Mouse (Mus musculus) urinary bladder, postnatal 14 days (tissue): ENCODE data around the gene Colq.
"Not testable (repeated sequence)": the region's sequence is repeated elsewhere in the genome, so short reads cannot be mapped to it uniquely, and the experiment has no call there.

Experiments
- DNase-seq: peaks from one replicate; pipeline ENCODE4 v3.0.0; 2021; ENCODE audit warnings: low spot score

Gene Colq

GRCm38 (mm10) chr14:31591243-31591642, at the start of gene Colq:
Gene Colq, minus strand, starts transcription at chr14:31591343.
- no peak for DNase-seq

GRCm38 (mm10) chr14:31640346-31640889, 49.3 kb upstream of the Colq start, which contains the start of gene Gm49387:
Gene Gm49387, minus strand, starts transcription at chr14:31640878.
- DNase-seq = no peak

DNA sequence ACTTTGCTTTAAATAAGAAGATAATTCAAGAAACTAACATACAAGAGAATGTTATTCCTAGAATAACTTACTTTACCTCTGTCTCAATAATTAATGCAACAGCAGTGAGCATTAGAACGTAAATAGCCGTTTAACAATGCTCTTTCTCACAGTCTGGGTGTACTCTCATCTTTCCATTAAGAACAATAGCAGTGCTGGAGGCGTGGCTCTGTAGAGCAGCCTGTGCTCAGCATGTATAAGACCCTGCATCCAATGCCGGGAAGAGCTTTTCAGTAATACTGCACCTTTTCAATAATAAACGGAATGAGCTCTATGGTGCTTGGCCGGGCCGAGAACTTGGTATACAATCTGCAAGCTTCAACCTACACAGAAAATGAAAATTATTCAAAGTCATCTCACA, 39.5 kb upstream of the Colq start:
- DNase-seq = no peak

- DNase-seq = no peak
These were observed 31.6 kb upstream of the Colq start for GRCm38 (mm10) chr14:31622748-31623147.

GRCm38 (mm10) chr14:31620591-31621223, 29.6 kb upstream of the Colq start:
- DNase-seq = no peak

DNA sequence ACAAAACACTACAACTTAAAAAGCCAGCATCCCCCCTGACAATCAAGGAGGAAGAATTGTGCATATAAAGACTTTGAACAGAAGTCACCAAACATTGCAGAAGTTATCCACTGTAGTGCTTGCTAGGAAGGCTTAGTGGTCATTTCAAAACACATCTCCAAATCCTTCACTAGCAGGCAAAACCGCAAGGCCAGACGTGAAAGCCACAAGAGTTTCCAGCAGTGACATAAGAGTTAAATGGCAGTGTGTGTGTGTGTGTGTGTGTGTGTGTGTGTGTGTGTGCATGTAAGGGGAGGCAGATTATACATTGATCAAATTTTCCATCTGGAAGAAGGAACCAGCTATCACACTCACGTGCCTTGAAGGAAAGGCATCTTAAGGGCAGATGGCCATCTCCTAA, 26.9 kb upstream of the Colq start:
- no peak for DNase-seq

DNA sequence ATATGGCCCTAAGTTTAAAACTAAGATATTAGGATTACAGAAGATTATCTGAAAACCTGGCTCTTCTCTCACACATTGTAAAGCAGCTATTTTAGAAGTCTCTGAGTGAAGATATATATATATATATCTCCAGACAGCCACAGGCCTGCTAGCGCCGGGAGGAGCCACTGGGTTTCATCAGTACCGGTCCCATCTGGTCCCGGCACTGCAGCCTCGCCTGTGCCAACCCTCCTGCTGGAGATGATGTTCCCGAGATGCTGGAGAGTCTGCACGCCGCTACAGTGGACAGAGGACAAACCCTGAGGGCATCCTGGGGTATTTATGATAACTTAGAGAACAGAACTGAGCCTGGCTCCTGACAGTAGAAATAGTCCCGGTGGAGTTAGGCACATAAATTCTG, 26.1 kb upstream of the Colq start:
- no peak for DNase-seq

DNA sequence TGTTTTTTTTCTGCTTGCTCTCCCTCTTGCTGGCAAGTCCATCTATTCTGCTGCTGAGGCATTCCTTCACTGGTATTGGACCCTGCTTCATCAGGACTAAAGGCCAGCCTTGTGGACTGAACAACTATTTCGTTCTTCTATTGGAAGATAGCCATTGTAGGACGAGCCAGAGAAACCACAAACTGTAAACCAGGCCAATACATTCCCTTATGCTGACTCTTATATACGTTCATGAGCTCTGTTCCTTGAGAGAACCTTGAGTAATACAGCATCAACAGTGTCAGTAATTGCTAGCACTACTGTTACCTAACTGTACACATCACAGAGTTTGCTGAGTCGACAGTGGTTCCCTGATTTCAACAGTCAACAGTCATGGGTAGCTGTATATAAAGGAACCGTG, 22.5 kb upstream of the Colq start:
- DNase-seq = no peak

- no peak for DNase-seq
These were observed 20.8 kb upstream of the Colq start for GRCm38 (mm10) chr14:31611986-31612385.

DNA sequence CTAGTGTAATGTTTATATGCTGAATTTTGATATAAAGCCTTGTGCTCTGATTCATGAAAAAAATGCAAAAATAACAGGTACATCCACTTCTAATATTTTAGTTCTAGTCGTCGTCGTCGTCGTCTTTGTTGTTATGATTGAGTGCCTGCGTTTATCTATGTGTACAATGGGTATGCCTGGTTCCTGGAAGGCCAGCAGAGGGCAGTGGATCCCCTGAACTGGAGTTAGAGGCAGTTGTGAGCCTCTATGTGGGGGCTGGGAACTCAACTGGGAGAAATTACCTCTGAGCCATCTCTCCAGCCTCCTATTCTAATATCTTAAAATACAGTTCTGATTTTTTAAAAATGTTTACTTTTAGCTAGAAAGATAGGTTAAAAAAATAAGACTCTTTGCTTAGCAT, 14.4 kb upstream of the Colq start:
- no peak for DNase-seq

DNA sequence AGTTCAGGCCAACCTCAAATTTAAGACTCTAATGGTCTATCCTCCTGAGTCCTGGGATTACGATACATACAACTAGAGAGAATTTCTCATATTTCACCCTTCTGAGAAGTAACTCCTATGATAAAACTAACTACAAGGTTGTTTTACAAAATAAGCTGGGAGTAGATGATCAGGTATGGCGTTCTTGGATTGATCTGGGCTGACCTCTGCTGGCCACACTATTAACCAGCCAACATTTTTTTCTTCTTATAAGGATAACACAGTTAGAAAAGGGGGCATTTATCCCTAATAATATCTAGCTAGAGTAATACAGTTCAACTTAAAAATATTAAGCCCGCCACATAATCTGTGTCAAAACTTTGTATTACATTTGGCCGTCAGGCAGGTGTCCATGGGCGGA, 13.8 kb upstream of the Colq start:
- no peak for DNase-seq

- DNase-seq = not testable (repeated sequence)
These were observed 11.5 kb upstream of the Colq start for GRCm38 (mm10) chr14:31602616-31602979.

DNA sequence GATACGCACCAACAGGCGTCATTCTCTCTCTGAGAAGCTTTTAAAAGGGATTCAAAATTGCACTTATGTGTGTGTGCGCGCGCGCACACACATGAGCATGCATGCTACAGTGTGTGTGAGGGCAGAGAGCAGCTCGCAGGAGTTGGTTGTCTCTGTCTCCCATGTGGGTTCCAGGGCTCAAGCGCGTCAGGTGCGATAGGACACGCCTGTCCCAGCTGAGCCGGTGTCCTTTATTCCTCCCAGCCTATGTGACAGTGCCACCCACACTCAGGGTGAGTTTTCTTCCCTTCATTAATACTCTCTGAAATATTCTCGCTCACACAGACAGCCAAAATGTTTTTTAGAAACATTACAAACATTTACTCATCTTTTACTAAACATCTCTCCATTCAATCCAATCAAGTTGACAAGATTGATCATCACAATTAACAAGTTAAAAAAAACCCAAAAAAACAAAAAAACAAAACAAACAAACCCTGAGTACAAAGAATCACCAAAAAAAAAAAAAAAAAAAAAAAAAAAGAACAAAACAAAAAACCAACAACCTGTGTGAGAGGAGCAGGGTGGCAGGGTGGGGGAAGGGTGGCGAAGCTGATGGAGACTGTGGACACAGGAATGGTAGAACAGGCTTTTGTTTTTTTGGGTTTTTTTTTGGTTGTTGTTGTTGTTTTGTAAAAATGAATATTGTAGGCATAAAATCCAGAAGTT, 10.9 kb upstream of the Colq start:
- DNase-seq = no peak

DNA sequence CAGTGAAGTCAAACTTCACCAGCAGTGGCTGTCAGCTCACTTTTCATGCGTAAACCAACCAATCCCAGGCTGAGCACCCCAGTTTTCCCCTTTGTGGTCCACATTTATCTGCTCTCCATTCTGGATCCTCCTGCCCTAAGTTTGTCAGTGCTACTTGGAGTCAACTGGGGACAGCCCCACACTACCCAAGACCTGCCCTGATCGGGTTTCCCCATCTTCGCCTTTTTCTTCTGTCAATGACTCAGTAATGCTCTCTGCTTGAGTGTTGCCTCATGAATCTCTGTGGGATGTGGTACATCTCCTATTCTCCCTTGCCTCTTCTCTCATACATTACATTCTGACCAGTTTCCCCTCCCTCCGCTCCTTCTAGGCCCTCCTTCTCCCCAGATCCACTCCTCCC, 6.3 kb upstream of the Colq start:
- DNase-seq = no peak

GRCm38 (mm10) chr14:31596408-31596807, 5.3 kb upstream of the Colq start:
- DNase-seq = no peak

DNA sequence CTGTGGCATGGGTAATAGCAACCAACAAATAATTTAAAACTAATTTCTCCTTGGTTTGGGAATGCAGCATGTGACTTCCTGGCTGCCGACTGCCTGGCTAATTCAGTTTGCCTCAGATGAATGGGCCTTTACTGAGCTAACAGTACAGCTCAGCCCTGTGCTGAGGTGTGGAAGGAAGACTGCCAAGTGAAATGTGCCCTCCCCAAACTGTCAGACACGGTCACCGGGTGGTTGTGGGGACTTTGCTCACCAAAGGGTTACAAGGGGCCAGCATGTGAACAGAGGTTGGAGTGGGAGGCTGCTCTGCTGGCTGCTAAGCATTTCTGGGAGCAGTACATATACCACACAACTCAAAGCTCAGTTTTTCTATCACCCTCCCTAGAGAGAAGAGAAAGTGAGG, 3.5 kb upstream of the Colq start:
- no peak for DNase-seq

DNA sequence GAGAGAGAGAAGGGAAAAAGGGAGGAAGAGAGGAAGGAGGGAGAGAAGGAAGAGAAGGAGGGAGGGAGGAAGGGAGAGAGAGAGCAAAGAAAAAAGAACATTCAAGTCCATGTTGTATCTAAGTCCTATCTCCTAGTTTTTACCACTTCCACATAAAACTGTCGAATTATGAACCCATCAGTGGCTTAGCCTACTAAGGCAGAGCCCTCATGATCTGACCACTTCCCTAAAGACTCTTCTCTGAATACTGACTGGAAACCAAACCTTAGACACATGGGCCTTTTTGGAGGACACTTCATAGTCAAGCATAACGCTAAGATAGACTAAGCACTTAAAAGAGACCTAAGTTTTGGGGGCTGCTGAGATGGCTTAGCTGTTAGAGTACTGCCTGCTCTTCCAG, 1.9 kb upstream of the Colq start:
- DNase-seq = no peak

DNA sequence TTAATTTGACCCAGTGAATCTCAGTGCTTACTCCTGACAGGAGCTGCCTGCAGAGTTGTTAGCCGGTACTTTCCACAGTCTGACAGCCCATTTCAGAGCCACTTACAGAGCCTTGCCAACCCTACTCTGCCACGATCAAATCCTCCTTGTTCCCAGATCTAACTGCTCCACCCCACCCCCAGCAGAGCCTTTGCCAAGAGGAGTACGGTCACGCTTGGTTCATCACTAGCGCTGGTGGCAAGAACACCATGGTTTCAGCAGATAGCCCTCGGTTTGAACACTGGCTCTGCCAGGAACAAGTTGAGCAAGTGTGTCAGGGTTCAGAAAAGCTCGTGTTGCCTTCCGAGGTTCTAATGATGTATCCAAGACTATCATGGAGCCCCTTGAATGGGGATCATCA, 4.7 kb downstream of the Colq start:
- no peak for DNase-seq

DNA sequence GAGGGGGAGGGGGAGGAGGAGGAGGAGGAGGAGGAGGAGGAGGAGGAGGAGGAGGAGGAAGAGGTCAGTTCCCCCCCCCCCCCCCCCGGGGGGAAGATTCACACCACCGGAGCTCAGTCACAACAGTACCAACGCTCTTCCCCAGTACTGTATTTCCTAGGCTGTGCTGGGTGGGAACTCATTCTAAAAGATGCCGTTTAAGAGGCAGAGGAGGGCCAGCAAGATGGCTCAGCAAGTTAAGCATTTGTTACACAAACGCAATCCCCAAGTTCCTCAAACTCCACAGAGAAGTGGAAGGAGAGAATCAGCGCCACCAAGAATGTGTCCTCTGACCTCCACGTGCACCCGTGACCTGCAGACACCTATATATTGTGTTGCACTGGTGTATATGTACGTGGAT, 8.1 kb downstream of the Colq start:
- no peak for DNase-seq

DNA sequence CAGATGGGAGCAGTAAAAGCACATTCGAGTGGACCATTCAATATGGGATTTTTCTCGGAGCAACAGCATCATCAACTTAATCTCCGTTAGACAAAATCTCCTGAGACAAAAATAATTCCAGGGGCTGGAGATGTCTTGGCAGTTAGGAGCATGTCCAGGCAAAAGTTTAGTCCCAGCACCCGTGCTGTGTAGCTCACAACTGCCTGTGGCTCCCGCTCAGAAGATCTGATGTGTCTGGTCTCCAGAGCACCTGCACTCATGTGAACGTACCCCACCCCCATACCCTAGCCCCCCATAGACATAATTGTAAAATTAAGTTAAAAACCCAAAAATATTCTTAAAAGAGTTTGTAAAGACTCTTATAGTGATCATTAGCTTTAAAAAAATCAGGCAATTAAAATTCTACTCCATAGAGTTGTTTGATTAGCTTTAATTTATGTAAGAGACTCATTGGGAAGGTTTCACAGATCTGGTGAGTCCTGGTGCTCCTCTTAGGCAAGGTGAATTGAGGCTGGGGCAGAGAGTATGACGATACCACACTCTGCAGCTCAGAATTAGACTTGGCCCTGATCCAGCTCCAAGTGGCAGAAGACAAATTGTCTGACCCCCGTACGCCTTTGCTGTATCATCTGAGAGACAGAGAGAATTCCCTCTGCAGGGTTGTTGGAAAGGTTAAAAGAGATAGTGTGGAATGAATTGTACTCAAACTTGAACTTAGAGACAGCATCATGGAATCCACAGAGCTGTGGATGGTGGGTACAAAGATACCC, 13.0 kb downstream of the Colq start:
- no peak for DNase-seq

DNA sequence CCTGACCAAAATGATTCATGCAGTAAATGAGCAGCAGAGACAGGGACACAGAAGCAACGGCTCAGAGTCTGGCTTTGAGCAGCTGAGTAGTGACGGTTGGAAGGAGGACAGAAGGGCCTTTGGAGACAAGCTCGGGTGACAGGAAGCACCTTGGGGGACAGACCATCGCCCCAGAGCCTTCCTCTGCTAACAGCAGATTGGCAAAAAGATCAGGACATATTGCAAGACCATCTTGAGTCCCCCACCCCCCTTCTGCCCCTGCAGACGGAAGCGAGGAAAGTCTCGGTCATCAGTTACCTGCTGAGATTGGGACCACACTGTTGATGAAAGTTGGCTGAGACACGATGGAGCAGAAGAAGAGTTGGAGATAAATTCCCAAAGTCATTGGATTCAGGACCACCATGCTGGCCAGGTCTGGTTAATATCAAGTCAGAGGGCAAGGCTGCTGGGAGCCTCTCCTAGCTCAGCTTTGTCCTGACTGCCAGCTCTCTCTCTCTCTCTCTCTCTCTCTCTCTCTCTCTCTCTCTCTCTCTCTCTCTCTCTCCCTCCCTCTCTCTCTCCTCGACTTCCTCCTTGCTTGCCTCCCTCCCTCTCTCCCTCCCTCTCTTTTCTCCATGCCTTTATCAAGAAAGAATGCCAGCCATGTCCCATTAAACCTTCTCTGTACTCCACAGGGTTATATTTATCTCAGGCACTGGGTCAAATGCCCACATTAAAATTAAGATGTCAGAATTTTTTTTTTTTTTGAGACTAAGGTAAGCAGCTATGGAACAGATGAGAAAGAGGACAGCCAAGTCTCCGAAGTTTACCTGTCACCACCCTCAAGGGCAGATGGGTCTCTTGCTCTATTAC, 14.1 kb downstream of the Colq start:
- no peak for DNase-seq

GRCm38 (mm10) chr14:31575866-31576265, 15.3 kb downstream of the Colq start:
- DNase-seq = no peak
